Mouse (Mus musculus) urinary bladder, postnatal 4 days (tissue): ENCODE data around the gene Trappc1.
A peak's percentile ranks its signal among the peaks of the same experiment; 100 is the strongest.
"Not testable (repeated sequence)": the region's sequence is repeated elsewhere in the genome, so short reads cannot be mapped to it uniquely, and the experiment has no call there.

ENCODE experiments used
- DNase-seq, 2 experiments: peaks; one replicate each; pipeline ENCODE4 v3.0.0; 2021 to 2022; ENCODE audit warnings: low spot score in 2 of 2

Trappc1 gene

GRCm38 (mm10) chr11:69323667-69324111 lies at the start of gene Trappc1, which contains the start of gene Cntrob:
Gene Trappc1, plus strand, starts transcription at chr11:69323980.
Gene Cntrob, minus strand, starts transcription at chr11:69323775.
- DNase-seq, result peak; percentile 99 to 100

GRCm38 (mm10) chr11:69275650-69276049 lies 48.1 kb upstream of the Trappc1 start:
- no peak for DNase-seq

DNA sequence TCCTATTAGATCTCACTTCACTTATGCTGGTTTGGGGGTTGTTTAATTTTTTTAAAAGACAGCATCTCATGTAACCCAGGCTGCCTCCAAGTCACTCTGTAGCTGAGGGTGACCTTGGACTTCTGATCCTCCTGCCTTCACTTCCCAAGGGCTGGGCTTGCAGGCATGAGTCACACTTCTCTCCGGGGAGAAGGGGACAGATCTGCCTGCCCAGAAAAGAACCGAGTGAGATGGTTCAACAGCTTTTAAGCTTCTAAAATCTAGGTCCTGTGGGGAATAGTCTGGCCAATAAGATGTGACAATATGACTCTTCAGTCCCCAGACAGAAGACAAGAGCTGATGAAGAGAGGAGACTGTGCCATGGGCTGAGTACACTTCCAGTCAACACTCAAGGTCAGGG lies 47.7 kb upstream of the Trappc1 start:
- DNase-seq, result no peak

- DNase-seq, result no peak
Measured at GRCm38 (mm10) chr11:69277267-69277666, 46.5 kb upstream of the Trappc1 start.

- DNase-seq, result no peak
Measured at GRCm38 (mm10) chr11:69291111-69291510, 32.7 kb upstream of the Trappc1 start.

- no peak for DNase-seq
Measured at GRCm38 (mm10) chr11:69295286-69295685, 28.5 kb upstream of the Trappc1 start.

- DNase-seq, result no peak
Measured at GRCm38 (mm10) chr11:69297799-69298198, 26.0 kb upstream of the Trappc1 start.

DNA sequence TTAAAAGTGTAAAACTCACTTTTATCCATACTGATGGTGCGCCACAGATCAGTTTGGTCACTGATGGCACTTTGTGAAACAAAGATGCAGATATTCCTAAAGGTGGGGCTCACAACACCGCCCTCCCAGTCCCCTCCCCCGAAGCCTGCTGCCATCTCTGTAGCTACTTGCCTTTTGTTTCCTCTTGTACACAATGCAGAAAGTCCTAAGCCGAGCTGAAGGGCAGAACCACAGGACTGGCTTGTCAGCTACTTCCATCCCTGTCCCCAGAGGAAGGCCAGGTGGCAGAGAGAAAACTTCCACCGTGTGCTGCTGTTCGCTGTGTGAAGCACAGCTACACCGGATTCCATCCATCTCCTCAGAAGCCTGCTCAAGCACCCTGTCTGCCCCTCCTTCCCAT lies 25.5 kb upstream of the Trappc1 start:
- DNase-seq, result no peak

DNA sequence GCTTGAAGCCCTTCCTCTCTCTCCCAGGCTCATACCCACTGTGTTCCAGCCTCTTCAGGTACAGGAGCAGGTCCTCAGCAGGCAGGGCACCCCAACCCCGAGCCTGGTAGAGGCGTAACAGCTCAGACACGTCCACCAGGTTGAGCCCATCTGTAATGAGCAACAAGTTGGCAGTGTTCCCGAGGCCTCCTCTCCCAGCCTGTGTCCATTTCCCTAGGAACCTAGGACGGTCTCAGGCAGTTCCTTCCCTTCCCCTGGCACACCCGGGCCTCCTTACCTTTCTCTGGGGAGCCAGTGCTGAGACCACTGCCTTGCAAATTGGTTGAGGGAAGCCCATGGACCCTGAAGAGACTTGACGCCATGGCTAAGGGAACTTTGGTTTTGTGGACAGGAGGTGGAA lies 21.0 kb upstream of the Trappc1 start:
- DNase-seq, result no peak

DNA sequence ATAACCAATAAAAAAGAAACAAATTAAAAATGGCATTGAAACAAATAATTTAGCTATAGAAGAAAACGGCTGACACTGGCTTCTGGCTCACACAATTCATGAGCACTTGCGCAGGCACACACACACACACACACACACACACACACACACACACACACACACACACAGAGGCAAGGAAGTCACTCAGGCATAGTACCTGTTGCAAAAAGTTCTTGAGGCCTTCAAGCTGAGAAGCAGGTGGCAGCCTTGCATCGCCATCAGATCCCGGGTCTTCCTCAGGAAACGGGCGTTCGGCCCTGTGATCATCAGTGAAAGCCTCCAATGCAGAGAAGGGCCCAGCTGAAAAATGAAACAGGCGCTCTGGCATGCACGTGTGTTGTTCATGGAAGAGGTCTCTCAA lies 18.5 kb upstream of the Trappc1 start:
- DNase-seq, result no peak

GRCm38 (mm10) chr11:69306039-69306438 lies 17.7 kb upstream of the Trappc1 start:
- no peak for DNase-seq

DNA sequence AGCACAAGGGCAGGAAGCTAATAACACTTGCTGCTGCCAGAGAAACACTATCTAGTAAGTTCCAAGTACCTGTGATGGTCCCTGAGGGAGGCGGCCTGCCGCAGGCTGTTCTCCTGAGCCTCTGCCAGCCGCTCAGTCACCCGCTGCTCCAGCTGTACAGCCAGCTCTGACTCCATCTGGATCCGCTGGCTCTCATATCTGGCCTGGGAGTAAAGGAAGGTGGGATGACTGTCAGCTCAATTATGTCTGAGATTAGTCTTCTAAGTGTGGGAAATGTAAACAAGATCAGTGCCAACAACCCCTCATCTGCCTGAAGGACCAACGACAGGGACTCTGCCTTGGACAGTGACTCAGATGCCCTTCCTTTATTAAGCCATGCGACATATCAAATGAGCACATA lies 12.5 kb upstream of the Trappc1 start:
- DNase-seq, result no peak

DNA sequence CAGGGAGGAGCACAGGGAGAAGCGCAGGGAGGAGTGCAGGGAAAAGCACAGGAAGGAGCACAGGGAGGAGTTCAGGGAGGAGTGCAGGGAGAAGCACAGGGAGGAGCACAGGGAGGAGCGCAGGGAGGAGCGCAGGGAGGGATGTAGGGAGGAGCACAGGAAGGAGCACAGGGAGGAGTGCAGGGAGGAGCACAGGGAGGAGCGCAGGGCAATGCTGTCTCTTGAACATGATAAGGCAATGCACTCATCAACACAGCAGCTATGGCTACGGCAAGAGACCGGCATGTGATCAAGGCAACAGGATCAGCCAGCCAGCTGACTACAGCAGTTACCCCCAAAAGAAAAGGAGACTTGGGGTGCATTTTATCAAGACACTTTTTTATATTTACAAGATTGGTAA lies 7.4 kb upstream of the Trappc1 start:
- DNase-seq, result no peak

- not testable (repeated sequence) for DNase-seq
Measured at GRCm38 (mm10) chr11:69318000-69318399, 5.8 kb upstream of the Trappc1 start.

DNA sequence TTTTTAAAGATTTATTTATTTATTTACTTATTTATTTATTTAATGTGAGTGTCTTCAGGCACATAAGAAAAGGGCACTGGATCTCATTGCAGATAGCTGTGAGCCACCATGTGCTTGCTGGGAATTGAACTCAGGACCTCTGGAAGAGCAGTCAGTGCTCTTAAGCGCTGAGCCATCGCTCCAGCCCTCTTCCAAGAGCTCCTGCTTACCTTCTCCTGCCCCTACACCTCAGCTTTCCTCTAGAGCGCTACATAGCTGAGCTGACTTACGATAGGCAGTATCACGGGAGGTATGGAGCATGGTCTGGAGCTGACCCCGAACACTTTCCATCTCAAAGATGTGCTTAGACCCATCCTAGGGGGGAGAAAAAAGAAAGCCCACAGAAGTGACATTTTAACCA lies 2.2 kb upstream of the Trappc1 start:
- DNase-seq, result no peak

GRCm38 (mm10) chr11:69322010-69322409 lies 1.8 kb upstream of the Trappc1 start:
- DNase-seq, result no peak

DNA sequence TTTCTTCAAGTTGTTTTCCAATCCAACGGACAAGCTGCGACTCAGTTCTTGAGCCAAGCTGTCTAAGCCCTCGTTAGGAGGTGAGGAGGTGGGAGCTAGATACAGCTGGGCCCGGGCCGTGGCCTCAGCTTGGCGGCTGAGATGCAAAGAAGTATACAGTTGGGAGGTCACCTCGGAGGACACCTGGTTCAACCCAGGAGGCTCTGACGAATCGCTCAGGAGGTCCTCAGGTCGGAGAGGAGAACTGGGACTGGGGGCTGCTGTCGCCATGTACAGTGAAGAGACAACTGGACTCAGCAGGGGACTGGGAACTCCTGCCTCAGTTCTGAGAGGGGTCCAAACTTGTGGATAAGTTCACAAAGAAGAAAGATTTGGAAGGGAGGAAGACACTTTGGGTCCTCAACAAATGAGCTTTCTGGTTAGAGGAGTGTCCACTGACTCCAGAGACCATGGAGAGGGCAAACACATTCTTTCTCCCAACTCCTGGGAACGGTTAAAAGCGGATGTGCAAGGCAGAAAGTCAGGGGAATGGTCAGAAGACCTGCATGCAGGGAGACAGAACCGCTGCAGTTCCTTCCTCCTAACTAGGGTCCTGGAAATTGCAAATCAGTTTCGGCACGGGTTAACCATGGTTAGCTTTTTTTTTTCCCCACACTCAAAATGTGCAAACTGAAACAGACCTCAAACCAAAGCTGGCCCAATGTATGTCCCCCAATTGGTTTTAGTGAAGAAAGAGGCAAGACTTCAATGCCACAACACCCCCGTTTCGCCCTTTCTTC lies 898 bp upstream of the Trappc1 start:
- no peak for DNase-seq

DNA sequence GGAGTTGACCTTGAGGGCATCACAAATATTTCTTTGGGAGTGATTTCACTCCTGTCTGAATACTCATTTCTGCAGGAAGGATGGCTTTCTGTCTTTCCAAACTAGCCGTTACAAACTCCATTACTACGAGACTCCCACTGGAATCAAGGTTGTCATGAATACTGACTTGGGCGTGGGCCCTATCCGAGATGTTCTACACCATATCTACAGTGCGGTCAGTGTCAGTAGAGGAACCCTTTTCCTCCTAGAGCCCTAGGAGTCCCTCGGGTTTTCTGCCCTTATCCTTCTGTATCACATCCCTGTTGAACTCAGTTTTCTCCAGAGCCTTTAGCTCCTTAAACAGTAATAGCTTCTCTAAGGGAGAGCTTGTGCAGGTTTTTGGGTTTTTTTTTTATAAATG lies 969 bp downstream of the Trappc1 start:
- no peak for DNase-seq

DNA sequence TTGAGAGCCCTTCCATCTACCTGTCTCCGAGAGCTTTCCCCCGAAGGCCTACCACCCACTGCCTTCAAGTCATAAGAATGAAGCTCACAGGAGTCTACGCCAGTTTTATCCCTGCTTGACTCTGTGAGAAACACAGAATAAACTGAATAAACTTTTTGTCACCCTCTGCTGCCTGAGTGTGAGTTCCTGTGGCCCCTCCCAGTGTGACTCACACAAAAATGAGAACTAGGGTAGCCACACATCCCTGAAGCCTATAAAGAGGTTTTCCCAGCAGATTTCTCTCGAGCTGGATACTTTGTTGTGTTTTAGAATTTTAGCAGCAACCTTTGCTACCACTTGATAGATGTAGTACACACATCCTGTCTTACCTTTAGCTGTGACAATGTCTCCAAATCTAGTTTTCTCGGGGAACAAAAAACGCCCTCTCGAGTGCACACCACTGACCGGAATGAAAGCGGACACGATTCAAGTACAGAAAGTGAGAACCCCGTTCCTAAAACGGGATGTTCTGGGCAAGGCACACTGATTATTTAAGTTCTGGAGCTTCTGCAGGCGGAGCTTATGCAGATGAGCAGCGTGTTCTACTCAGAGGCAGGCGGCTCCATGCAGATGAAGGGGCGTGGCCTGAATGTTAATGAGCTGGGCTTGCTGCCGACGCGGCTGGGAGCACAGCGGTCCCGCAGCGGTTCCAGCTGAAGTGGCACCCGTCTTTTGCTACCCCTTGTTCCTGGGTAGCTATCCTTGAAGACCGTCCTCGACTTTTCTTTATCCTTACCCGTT lies 2.0 kb downstream of the Trappc1 start, which contains the start of gene Kcnab3:
Gene Kcnab3 (plus strand): TSS at position 631 of the 780 bp plus-strand sequence.
- peak; percentile 76 to 79 for DNase-seq

- DNase-seq, result no peak
Measured at GRCm38 (mm10) chr11:69326408-69327156, 2.8 kb downstream of the Trappc1 start.

DNA sequence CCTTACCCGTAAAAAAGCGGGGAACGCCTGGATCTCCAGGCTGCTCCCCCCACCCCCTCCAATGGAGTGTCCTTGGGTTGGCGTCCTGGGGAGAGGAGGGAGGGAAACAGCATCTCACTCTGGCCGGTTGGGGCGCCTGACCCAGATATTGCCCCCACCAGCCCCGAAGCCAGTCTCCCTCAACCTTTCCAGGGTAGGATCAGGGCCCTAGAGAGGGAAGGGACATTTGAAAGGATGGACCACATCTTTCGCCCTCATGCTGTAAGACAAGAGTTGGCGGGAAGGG lies 3.3 kb downstream of the Trappc1 start:
- no peak for DNase-seq

DNA sequence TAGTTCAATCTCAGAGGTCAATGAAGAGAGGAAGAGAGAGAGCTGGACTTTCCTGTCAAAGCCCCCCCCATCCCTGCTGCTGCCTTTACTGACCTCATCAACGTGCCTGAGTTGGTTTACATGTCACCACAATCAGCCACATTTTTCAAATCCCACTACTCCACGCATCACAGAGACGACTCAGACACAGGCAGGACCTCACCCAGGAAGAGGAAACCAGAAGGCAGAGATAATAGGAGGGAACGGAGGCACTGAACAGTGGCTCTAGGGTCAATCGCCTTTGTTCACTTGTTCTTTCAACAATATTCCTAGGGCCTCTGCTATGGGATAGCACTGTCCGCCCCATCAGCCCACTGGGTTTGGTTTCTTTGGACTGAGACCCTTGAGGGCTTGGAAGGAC lies 3.9 kb downstream of the Trappc1 start:
- DNase-seq, result no peak
